Mouse (Mus musculus): ENCODE data around the gene Olfr918.

DNA sequence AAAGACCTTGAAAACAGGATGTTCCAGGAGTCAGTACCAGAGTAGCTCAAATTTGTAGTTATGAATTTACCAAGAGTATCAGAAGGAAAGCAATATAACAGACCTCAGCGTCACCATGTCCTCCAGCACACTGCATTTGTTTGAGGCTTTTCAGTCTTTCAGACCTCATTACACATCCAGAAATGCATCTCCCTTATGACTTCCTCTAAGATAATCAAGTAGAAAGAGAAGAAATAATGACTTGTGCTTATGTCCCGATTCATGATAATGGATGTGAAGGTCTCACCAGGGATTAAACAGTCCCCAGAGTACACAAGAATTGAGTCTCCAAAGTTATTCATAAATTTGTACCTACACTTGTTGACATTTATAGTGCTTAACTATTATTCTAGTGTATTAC, at the start of gene Olfr918:
- TF ChIP-seq CTCF (IDR thresholded peaks at IDR 0.05; ENCODE audit: low read depth) (no peak), EP300 (IDR thresholded peaks at IDR 0.05; ENCODE audit: low read depth) (no peak)

Measured in liver, embryonic 14.5 days (tissue).